Mouse (Mus musculus) myocyte (in vitro differentiated cells): ENCODE results near the gene Pole2.

Experiments used
- MAX ChIP-seq: IDR thresholded peaks from one replicate; pipeline ENCODE4 v1.6.1; 2011; ENCODE audit warnings: low read depth, mild to moderate bottlenecking, control low read depth
- POLR2A ChIP-seq: IDR thresholded peaks from one replicate; pipeline ENCODE4 v1.6.1; 2011; ENCODE audit warnings: low read depth, mild to moderate bottlenecking, control low read depth, moderate library complexity; ENCODE audit not compliant: insufficient read length
- POLR2AphosphoS2 ChIP-seq: IDR thresholded peaks from one replicate; pipeline ENCODE4 v1.6.1; 2011; ENCODE audit warnings: low read depth, control low read depth; ENCODE audit not compliant: insufficient read length
- SRF ChIP-seq: IDR thresholded peaks from one replicate; pipeline ENCODE4 v1.6.1; 2011; ENCODE audit warnings: low read depth; ENCODE audit not compliant: control insufficient read depth, insufficient read length
- USF1 ChIP-seq: IDR thresholded peaks from one replicate; pipeline ENCODE4 v1.6.1; 2011; ENCODE audit warnings: low read depth, mild to moderate bottlenecking, control low read depth, moderate library complexity

DNA sequence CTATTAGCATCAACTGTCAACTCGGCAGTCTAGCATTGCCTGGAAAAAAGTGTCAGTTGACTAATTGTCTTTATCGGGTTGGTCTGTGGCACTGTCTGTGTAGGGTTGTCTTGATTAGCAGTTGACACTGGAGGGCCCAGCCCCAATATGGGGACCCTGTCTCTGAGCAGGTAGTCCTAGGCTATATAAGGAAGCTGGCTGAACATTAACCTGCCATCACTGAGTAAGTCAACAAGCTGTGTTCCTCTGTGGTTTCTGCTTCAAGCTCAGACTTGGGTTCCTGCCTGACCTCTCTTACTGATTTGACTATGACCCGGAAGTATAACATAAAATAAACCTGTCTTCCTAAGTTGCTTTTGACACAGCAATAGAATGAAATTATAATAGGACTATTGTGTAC is 52.0 kb downstream of the Pole2 start:
- TF ChIP-seq POLR2A = no peak
- no peak for TF ChIP-seq SRF
- TF ChIP-seq MAX = no peak
- TF ChIP-seq POLR2AphosphoS2 = no peak
- no peak for TF ChIP-seq USF1
